Mouse (Mus musculus) WW6 (cell line): ENCODE measurements around the gene Birc5.
"Not testable (repeated sequence)": the region's sequence is repeated elsewhere in the genome, so short reads cannot be mapped to it uniquely, and the experiment has no call there.

Experiments
- DNase-seq: peaks from one replicate; pipeline ENCODE4 v3.0.0-alpha.2; 2013; ENCODE audit warnings: low read depth, low spot score

Gene Birc5

GRCm38 (mm10) chr11:117848985-117849671 lies at the start of gene Birc5:
Birc5 (plus strand) TSS chr11:117849251.
- peak; percentile 97 for DNase-seq

- no peak for DNase-seq
Measured at GRCm38 (mm10) chr11:117800038-117800437, 49.0 kb upstream of the Birc5 start.

- no peak for DNase-seq
Measured at GRCm38 (mm10) chr11:117801650-117802049, 47.4 kb upstream of the Birc5 start.

- no peak for DNase-seq
Measured at GRCm38 (mm10) chr11:117803166-117803688, 45.8 kb upstream of the Birc5 start.

- no peak for DNase-seq
Measured at GRCm38 (mm10) chr11:117806781-117807180, 42.3 kb upstream of the Birc5 start.

- no peak for DNase-seq
Measured at GRCm38 (mm10) chr11:117809407-117810311, 39.4 kb upstream of the Birc5 start, which contains the start of the genes Gm20708 and Syngr2. Gm20708 (plus strand) TSS chr11:117809668. Syngr2 (plus strand) TSS chr11:117809668.

- DNase-seq, result no peak
Measured at GRCm38 (mm10) chr11:117810401-117811046, 38.5 kb upstream of the Birc5 start.

- no peak for DNase-seq
Measured at GRCm38 (mm10) chr11:117813867-117814266, 35.2 kb upstream of the Birc5 start.

- DNase-seq, result no peak
Measured at GRCm38 (mm10) chr11:117814704-117815366, 34.2 kb upstream of the Birc5 start.

GRCm38 (mm10) chr11:117815850-117816249 lies 33.2 kb upstream of the Birc5 start:
- not testable (repeated sequence) for DNase-seq

- DNase-seq, result no peak
Measured at GRCm38 (mm10) chr11:117816389-117816996, 32.6 kb upstream of the Birc5 start.

- DNase-seq, result no peak
Measured at GRCm38 (mm10) chr11:117819095-117819494, 30.0 kb upstream of the Birc5 start.

GRCm38 (mm10) chr11:117820173-117820572 lies 28.9 kb upstream of the Birc5 start:
- DNase-seq, result no peak

GRCm38 (mm10) chr11:117821868-117822267 lies 27.2 kb upstream of the Birc5 start:
- no peak for DNase-seq

- DNase-seq, result no peak
Measured at GRCm38 (mm10) chr11:117822728-117823241, 26.3 kb upstream of the Birc5 start.

GRCm38 (mm10) chr11:117823411-117823810 lies 25.6 kb upstream of the Birc5 start:
- no peak for DNase-seq

GRCm38 (mm10) chr11:117824060-117824969 lies 24.7 kb upstream of the Birc5 start:
- no peak for DNase-seq

- peak; percentile 91 for DNase-seq
Measured at GRCm38 (mm10) chr11:117825333-117826101, 23.5 kb upstream of the Birc5 start, which contains the start of the genes Afmid and Tk1. Afmid (plus strand) TSS chr11:117825924. Tk1 (minus strand) TSS chr11:117826092.

GRCm38 (mm10) chr11:117826164-117826563 lies 22.9 kb upstream of the Birc5 start:
- no peak for DNase-seq
